Mouse (Mus musculus) small intestine, adult 2 months (tissue): ENCODE measurements around the gene Gm20715.

Source experiments
- CTCF ChIP-seq: fragments of 200-500 bp; IDR thresholded peaks from 2 replicates; pipeline ENCODE4 v1.5.1; 2012; ENCODE audit warnings: low read depth, mild to moderate bottlenecking, control low read depth, inconsistent platforms, low read length, moderate library complexity, mixed read lengths; ENCODE audit not compliant: insufficient replicate concordance, insufficient read length; ENCODE audit errors: extremely low read depth
- POLR2A ChIP-seq: fragments of 200-500 bp; IDR thresholded peaks from 2 replicates; pipeline ENCODE4 v1.6.1; 2012; ENCODE audit warnings: low read depth, mild to moderate bottlenecking, control low read depth, inconsistent platforms, low read length, moderate library complexity

DNA sequence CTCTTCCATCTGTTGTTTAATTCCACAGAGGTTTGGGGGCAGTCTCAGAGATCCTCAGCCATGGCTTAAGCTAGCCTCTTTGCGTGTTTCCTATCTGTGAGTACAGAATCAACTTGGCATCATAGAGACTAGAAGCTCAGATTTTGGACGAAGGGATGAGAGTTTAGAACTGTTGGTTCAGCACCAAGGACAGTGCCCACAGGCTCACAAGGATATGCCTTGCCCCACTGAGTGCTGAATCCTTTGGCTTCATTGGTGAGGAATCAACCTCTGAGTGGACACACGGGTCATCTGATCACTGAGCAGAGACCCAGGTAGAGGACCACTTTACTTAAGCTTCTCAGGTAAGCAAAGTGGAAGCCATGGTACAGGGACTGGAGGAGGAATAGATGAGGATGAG lies 46.3 kb downstream of the Gm20715 start:
- no peak for TF ChIP-seq CTCF
- TF ChIP-seq POLR2A = no peak
